Mouse (Mus musculus): Measurements from ENCODE around the gene Lrrc26.
"Not testable (repeated sequence)": the region's sequence is repeated elsewhere in the genome, so short reads cannot be mapped to it uniquely, and the experiment has no call there.

Lrrc26 gene

DNA sequence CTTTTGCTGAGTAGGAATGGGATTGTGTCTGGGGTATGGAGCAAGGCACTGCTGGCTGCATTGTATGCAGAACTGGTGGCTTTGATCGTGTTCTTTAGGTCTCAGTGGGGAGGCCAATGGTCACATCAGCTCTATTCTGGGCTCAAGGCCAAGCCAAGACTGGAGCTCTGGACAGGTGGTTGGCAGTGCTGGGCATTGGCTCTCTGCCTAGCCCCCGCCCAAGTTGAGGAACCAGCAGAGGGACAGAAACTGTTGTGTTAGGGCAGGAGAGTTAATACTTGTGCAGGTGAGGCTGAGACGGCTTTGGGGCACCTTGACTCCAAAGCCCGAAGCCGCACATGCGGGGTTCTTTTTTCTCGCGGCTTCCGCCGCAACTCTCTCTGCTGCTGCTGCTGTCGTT, at the start of gene Lrrc26:
Gene Lrrc26 (plus strand): TSS at position 265 of the 400 bp plus-strand sequence.
- no peak for DNase-seq (ENCODE audit: low read depth, low spot score)

DNA sequence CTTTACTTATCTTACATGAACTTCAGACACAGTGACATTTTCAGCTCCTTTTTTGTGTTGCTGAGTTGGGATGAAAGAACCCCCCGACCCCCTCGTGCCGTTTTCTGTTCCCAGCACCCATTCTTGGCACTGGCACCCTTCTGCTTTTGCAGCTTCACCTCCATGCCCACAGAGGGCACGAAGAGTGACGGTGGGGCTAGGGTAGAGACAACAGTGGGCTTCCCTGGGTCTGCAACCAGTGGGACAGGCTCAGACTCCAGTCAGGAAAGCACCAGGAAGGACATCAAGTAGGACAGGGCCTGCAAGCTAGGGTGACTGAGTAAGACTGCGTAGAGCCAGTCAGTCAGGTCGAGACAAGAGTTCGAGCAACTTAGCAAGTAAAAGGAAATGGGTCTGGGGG, 49.4 kb upstream of the Lrrc26 start:
- no peak for DNase-seq (ENCODE audit: low read depth, low spot score)

DNA sequence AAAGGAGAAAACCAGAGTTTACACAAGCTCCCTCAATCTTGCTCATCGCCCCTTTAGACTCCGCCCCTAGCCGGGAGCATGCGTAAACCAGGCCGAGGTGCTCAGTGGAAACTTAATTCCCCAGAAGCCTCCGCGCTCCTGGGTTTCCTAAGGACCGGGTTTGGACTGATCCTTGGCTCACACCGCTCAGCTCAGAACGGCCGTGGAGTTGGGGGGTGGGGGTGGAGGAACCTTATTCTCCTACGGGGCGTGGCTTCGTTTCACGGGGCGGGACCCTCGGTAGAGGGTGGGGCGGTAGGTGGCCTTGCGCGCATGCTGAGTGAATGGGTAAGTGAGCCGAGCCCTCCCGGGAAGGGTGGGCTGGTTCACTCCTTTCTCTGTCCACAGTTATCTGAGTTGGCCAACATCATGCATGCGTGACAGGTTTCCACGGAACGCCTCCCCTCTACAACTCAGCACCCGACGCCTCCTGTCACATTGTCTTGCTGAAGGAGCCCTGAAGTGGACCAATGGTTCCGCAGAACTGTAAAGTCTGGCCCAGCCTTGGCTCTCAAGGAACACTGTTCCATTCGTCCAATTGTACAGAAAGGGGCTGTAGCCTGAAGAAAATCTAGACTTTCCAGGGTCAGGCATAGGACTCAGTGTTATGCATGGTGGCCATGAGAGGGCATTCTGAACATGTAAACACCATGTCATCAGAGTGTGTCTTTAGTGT, 48.8 kb upstream of the Lrrc26 start:
- DNase-seq (ENCODE audit: low read depth, low spot score) = peak; percentile 46

DNA sequence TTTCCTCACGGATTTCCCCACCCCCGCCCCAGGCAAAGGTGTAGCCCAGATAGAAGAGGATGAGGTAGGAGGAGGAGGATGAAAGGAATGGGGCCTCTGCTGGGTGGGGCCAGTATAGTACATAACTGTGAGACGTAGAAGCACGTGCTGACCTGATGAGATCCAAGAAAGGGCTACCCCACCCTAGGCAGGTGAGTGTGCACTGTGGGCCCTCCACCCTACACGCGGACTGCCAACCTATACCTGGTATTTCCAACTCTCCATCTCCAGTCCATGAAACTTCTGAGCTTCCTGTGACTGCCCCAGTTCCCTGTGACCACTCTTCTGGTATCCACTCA, 48.3 kb upstream of the Lrrc26 start:
- no peak for DNase-seq (ENCODE audit: low read depth, low spot score)

DNA sequence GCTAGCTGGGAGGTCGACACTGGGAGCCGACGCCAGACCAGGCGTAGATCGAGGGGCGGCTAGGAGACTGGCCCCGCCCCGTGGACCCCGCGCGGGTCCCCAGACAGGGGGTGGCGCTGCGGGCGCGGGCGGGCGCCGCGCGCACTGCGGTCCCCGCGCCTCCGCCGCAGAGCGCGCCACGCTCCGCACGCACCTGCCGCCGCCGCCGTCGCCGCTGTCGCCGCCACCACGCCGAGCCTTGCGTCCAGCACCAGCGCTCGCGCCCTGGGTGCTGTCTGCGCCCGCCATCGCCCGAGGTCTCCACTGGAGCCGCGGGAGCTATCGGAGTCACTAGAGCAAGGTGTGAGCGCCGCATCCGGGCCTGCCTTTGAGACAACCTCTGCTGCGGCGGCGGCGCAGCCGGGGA, 47.6 kb upstream of the Lrrc26 start, which contains the start of the genes Rnf208 and Cysrt1:
Gene Rnf208 (plus strand): TSS at position 155 of the 406 bp plus-strand sequence.
Gene Cysrt1 (minus strand): TSS at position 352 of the 406 bp plus-strand sequence.
- DNase-seq (ENCODE audit: low read depth, low spot score) = no peak

DNA sequence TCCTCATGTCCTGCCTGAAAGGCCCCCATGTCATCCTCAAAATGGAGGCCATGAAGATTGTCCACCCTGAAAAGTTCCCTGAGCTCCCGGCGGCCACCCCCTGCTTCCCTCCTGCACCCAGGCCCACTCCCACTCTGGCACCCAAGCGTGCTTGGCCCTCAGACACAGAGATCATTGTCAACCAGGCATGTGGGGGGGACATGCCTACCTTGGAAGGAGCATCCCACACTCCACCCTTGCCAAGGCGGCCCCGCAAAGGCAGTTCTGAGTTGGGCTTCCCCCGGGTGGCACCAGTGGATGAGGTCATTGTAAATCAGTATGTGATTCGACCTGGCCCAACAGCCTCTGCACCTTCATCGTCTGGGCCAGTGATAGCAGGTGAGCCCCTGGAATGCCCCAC, 46.4 kb upstream of the Lrrc26 start:
- no peak for DNase-seq (ENCODE audit: low read depth, low spot score)

DNA sequence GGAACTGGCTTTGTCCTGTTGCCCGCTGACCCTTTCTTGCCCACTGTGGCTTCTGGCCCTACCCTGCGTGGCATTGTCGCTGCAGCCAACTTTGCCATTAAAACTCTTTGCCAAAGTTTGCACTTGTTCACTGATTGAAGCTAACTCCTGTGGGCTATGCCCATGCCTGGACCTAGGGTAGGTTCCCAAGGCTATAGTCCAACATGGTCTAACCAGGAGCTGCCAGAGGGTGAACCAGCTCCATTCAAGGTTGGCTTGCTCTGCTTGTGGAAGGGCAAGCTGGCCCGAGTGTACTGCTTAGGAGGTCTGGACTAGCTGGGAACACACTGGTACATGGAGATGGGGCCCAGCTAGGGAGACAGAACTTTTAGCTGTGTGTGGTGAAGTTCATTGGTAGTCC, 45.6 kb upstream of the Lrrc26 start:
- DNase-seq (ENCODE audit: low read depth, low spot score) = no peak

DNA sequence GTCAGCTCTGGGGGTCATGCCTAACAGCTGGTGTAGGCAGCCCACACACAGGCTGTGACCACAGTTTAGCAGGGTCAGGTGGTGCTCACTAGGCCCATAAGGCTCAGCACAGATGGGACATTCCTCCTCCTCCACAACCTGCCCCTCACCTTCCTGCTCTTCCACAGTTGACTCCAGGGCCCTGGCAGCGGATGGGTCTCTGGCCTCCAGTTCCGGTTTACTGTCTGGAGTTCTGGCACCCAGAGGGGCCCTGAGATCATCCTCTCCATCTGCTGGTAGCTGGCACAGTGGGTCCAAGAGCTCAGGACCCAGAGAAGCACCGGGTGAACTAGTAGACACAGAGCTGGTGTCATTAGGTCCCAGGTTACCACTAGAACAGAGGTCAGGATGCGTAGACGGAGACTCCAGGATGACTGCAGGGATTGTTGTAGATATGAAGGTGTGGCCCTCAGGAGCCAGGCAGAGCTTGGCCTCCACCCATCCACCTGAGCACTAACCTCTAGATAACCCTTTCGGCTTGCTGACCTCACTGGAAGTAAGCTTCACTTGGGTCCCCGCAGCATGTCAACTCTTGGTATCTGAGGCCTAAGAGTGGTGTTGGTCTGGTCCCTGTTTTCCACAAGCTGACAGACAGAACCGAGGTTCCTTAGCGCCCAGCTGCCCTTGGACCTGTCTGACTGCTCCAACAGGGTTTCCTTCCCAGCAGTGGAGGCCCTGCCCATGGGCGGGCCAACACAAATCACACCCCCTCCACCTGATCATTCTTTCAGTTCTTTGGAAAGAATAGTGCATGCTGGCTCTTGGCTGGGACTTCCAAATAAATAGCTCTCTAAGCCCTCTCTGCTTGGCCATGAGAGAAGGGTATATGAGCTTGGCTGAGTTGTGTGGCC, 43.3 kb upstream of the Lrrc26 start, which contains the start of gene AL732309.1:
Gene AL732309.1 (minus strand): TSS at position 681 of the 890 bp plus-strand sequence.
- no peak for DNase-seq (ENCODE audit: low read depth, low spot score)

DNA sequence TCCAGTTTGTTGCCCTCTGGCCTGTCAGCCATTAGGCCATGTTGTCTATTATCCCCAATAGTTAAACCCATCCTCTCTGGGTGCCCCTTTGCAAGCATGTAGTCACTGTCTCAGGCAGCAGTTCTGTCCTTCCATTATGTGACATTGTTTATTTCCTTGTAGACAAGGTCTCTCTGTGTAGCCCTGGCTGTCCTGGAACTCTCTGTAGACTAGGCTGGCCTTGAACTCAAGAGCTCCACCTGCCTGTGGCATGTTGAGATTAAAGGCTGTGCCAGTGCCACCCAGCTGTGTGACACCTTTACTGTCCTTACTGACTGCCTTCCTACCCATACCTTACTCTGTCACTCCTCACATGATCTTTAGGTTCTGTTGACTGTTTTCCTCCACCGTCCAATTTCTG, 37.4 kb upstream of the Lrrc26 start:
- no peak for DNase-seq (ENCODE audit: low read depth, low spot score)

DNA sequence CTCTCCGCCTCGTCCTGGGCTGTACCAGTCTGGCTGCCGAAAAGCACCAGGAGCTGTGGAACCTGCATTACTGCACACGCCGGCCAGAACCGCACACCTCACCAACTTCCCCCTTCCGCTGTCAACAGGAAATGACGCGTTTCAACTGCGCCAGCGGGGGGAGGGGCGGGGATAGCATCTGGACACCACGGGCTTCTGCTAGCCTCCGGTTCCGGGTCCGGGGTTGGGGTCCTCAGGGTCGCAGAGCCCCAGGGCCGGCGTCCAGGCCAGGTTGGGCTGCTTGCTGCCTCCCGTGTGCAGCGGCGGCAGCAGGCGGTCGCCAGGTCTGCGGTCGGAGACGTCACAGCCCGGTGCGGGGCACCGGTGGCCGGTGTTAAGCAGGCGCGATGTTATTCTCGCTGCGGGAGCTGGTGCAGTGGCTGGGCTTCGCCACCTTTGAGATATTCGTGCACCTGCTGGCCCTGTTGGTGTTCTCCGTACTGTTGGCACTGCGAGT, 34.4 kb upstream of the Lrrc26 start, which contains the start of gene Tmem203:
Gene Tmem203 (plus strand): TSS at position 156 of the 496 bp plus-strand sequence.
- peak; percentile 77 for DNase-seq (ENCODE audit: low read depth, low spot score)

DNA sequence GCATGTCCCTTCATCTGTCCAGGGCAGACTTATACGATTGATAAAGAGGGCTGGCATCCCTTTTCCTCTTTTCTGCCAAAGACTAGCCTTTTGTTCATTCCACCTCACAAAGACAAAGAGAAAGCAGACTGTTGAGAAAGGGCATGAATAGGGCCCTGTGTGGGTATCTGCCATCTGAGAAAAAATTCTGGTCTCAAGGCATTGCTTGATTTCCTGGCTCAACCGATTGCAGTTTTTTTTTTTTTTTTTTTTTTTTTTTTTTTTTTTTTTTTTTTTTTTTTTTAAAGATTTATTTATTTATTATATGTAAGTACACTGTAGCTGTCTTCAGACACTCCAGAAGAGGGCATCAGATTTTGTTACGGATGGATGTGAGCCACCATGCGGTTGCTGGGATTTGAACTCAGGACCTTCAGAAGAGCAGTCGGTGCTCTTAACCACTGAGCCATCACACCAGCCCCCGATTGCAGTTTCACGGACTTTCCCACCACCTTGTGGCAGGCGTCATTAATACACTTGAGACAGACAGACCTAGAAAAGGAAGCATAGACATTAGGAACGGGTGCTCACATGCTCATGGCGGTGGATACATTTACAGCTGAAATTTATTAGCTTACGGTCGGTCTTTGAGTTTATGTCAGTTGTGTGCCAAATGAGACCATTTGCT, 33.1 kb upstream of the Lrrc26 start:
- not testable (repeated sequence) for DNase-seq (ENCODE audit: low read depth, low spot score)

DNA sequence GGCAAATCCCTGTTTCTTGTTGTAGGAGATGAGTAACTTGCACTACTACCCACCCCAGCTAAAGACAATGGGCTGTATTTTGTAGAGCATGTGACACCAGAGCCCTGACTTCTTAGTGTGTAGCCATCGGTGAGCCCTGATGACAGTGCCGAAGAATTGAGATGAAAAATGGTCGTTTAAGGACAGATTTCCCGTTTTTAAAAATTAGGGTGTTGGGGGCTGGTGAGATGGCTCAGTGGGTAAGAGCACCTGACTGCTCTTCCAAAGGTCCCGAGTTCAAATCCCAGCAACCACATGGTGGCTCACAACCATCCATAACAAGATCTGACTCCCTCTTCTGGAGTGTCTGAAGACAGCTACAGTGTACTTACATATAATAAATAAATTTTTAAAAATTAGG, 32.5 kb upstream of the Lrrc26 start:
- DNase-seq (ENCODE audit: low read depth, low spot score) = not testable (repeated sequence)

DNA sequence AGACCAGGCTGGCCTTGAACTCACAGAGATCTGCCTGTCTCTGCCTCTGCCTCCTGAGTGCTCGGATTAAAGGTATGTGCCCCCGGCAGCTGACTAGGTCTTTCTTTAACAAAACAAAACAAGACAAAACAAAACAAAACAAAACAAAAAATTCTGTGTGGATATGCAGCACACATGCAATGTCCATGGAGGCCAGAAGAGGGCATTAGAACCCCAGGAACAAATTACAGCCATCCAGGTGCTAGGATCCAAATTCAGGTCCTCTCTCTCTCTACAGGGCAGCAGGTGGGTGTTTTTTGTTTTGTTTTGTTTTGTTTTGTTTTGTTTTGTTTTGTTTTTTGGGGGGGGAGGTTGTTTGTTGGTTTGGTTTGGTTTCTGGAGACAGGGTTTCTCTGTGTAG, 30.8 kb upstream of the Lrrc26 start:
- DNase-seq (ENCODE audit: low read depth, low spot score) = no peak

DNA sequence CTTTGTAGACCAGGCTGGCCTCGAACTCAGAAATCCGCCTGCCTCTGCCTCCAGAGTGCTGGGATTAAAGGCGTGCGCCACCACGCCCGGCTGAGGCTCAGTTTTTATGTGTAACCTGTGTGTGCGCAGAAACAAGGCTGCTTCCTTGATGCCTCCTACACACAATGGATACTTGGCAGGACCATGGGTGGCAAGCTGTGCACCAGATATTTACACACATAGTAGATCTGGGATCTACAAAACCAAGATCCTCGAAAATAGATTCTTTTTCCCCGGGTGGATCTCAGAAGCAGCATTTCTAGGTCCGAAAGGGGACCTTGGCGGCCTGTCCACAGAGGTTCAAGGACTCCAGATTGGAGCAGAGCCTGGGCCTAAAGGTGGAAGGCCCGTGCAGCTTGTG, 27.8 kb upstream of the Lrrc26 start:
- no peak for DNase-seq (ENCODE audit: low read depth, low spot score)

DNA sequence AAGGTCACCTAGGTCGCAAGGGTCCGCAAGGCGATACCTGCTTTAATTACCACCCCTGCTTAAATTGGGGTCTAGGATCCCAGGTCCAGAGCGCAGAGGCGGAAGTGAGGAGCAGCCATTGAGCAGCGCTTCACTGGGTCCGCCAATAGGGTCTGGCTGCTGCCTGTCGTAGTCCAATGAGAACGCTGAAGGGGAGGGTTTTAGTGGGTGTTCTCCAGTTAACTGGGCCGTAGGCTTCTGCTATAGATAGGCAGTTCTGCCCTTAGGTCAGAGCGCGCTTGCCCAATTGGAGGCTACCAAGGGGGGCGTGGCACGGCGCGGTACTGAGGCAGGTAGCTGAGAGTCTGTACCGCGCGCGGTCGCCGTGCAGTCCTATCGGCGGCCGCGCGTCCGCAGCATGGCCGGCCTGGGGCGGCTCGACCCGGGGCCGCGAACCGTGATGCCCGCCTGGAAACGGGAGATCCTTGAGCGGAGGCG, 27.4 kb upstream of the Lrrc26 start, which contains the start of gene Tprn:
Gene Tprn (plus strand): TSS at position 328 of the 477 bp plus-strand sequence.
- DNase-seq (ENCODE audit: low read depth, low spot score) = peak; percentile 94

DNA sequence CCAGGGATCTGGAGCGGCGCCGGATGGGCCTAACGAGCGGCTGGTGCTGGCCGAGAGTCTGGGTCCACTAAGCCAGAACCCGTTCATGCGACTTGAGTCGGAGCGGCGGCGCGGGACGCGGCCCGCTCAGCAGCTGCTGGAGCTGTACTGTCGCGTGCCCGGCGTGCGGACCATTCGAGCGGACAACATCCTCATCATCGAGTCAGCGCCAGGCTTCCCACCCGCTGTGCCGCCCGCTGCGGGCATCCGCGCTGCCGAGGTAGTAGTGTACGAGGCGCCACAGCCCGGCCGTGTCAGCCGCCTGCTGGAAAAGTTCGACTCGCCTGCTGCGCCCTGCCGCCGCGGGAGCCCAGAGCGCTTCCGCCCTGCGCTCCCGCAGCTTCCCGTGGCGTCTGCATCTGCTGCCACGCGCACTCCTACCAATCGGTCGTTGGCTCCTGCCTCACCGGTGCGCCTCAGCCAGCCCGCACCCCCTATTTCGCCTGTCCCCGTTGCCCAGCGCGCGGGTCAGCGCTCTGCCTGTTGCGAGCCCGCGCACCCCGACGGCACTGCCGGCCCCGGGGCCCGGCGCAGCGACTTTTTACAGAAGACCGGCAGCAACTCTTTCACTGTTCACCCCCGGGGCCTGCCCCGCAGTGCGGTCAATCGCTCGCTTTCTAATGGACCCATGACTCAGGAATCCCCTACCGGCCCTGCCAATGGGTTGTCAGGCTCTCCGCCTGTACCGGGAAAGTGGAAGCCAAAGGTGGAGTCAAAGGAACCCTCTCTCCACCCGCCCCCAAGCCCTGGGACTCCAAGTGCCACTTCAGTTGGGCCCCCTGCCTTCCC, 26.7 kb upstream of the Lrrc26 start:
- no peak for DNase-seq (ENCODE audit: low read depth, low spot score)

DNA sequence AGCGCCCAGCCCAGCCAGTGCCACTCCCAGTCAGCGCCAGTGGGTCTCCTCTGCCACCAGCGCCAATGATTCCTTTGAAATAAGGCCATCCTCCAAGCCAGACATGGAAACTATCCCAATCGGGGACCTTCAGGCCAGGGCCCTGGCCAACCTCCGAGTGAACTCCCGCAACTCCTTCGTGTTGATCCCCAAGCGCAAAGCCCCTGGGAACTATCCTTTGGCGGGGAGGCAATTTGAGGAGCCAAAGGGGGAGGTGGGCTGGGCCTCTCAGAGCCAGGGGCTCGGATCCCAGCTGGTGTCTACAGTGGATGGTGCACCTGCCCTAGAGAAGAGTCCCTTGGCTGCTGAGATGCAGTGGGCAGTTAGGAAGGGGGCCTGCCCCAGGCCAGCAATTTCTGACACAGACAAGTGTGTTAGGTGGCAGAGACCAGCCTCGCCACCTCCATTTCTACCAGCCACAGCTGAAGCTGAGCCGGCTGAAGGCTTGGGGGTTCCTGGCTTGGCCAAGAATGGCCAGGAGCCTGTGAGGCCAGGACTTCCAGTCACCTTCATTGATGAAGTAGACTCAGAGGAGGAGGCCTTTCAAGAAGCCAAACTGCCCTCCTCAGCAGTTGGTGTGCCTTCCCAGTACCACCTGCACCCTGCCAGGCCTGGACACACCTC, 26.0 kb upstream of the Lrrc26 start:
- no peak for DNase-seq (ENCODE audit: low read depth, low spot score)

DNA sequence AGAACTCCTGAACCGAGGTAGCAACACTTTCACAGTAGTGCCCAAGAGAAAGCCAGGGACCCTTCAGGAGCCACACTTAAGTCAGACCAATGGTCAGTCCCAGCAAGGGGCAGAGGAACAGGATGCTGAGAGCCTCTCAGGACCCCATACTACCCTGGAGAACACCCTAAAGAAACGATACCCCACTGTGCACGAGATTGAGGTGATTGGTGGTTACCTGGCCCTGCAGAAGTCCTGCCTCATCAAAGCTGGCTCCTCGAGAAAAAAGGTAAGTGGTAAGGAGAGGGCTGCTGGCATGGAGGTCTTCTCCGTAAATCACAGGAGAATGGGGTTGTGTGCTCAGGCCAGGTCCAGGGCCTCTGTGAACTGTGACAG, 25.4 kb upstream of the Lrrc26 start:
- no peak for DNase-seq (ENCODE audit: low read depth, low spot score)

DNA sequence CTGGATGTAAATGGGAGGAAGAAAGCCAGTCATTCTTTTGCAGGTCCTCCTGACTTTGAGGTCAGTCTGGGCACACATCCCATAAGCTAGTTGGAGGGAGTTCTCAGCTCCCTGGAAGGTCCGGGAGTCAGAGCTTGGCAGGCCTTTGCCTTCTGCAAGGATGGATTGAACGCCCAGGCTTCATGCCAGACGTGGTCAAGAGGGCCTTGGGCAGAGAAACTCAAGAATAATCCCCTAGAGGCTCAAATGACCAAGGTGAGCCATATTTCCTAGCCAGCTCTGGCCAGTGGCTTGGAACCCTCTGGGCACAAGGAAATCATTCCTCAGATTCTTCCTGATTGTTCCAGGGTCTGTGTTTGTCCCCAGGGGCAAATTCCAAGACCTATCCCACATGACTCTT, 24.9 kb upstream of the Lrrc26 start:
- DNase-seq (ENCODE audit: low read depth, low spot score) = no peak

Data from skeletal muscle tissue, adult 2 months (tissue).